Mouse (Mus musculus) cerebellum, adult 18-20 months (tissue): ENCODE measurements around the gene Golm1.
A peak's percentile ranks its signal among the peaks of the same experiment; 100 is the strongest.

ENCODE experiments used
- DNase-seq, 2 experiments: peaks; one replicate each; pipeline ENCODE4 v3.0.0; 2021

The Golm1 gene

DNA sequence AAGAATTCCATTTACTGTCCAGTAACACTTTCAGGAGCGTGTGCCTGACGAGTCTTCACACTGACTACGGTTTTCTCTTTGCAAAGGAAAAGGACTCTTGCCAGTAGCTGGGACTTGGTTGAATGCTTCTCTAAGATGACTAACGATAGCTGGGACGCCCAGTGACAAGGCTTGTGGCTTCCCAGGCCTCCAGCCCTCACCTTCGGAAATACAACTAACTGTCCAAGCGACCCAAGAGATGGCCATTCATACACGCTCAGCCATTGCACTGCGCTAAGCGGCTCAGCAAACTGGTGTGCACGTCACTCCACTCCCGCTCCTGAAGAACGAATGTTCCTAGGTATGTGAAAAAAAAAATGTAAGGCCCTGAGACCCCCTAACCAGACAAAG is 855 bp downstream of the Golm1 start:
- peak; percentile 50 to 64 for DNase-seq

- peak in 1 of 2 experiments; percentile 35 for DNase-seq
Measured at GRCm38 (mm10) chr13:59674215-59674614, 1.4 kb downstream of the Golm1 start.

- DNase-seq: no peak
Measured at GRCm38 (mm10) chr13:59673597-59673996, 2.0 kb downstream of the Golm1 start.

DNA sequence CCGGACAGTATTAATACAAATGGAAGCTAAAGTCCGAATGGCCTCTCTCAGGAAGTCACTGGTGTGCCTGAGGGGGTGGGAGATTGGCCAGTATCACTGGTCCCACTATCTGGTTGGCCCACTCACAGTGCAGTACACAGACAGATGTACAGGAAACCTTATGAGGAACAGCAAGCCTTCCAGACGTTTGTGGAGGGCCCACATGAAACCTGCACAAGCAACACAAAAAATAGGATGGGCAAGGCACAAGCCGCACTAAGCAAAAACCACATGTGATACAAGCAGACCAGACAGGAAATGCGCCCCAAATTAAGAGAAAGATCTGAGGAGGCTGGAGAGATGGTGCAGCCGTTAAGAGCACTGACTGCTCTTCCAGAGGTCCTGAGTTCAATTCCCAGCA is 3.4 kb downstream of the Golm1 start:
- DNase-seq: no peak

DNA sequence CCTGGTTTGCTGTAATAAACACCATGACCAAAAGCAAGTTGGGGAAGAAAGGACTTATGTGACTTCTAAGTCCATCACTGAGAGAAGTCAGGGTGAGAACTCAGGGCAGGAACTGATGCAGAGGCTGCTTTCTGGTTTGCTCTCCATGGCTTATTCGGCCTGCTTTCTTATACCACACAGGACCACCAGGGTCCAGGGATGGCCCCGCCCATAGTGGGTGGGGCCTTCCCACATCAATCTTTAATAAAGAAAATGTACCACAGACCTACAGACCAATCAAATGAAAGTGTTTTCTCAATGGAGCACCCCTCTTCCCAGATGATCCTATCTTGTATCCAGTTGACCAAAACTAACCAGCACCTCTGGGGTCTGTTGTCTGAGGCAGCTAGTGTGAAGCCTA is 4.1 kb downstream of the Golm1 start:
- DNase-seq: no peak

GRCm38 (mm10) chr13:59669946-59670345 is 5.7 kb downstream of the Golm1 start:
- no peak for DNase-seq

- no peak for DNase-seq
Measured at GRCm38 (mm10) chr13:59668501-59669093, 7.0 kb downstream of the Golm1 start.

DNA sequence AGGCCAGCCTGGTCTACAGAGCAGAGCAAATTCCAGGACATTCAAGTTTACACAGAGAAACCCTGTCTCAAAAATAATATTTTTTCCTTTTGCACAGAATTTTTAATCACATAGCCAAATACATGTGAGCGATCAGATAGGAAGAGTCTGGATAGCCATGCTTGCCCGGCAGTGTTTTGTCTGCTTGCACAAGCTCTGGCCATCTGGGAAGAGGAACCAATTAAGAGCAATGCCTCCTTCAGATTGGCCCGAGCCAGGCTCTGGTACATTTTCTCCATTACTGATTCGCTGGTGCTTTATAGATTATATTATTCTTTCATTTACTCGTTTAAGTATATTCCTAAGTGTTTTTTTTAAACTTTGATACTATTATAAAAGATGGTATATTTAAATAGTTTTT is 7.8 kb downstream of the Golm1 start:
- DNase-seq: peak in 1 of 2 experiments; percentile 43

DNA sequence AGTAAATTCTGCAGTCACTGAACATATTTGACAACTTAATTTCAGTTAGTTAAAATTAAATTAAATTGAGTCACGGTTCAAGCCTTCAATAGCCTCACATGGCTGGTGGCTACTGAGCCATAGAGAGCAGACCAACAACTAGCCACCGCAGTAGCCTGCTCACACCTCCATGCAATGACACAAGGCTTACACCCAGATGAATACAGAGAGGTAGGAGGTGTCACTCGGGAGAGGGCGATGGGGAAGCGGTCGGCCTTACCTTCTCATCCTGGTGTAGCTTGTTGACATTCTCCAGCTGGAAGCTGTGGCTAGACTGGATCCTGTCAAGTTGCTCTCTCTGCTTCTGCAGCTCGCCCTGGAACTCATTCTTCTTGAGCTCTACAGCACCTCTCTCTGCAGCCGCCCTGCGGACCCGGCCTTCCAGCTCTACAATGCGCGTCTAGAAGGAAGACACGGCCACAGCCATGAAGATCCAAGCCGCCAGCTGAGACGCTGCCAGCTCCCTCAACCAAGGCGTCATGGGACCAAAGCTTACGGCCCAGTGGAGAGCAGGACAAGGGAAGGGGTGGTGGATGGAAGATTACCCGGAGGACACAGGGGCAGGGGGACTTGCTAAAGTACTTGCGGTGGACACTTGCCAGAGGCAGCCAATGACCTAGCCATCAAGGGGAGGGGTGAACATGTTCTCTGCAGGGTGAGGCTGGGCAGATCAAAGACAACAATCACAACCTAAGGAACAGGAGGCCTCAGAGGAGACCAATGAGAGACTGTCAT is 11.5 kb downstream of the Golm1 start:
- DNase-seq: no peak

DNA sequence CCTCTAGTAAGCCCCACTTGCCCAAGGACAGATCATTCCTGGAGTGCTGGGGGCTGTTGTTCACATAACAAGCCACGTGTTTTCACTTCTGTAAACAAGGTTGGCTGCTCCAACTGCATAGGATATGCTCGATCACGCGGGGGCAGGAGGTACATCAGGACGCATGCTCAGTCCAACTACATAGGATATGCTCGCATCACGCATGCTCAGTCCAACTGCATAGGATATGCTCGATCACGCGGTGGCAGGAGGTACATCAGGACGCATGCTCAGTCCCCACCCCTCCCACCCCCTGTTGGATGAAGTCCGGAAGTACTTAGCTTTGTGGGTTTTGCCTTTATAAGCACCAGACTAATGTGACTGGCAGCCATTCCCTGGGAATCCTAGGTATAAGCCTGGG is 13.6 kb downstream of the Golm1 start:
- no peak for DNase-seq

DNA sequence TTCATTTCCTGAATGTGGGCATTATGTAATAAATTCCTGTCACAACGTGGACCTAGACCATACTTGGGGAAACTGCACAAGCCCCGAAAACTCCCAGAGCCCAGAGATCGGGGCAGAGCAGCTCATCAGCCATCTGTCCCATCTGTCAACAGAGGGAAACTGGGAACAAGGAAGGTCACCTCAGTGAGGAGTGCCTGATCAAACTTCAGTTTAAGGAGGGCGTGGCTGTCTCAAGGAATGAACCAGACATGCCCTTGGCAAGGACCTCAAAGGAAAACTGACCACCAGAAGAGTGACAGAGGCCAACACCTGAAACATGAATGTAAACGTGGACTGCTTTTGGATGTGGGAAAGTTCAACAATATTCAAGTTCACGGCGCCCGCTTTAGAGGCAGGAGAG is 14.2 kb downstream of the Golm1 start:
- DNase-seq: no peak

GRCm38 (mm10) chr13:59660371-59660770 is 15.2 kb downstream of the Golm1 start:
- no peak for DNase-seq

DNA sequence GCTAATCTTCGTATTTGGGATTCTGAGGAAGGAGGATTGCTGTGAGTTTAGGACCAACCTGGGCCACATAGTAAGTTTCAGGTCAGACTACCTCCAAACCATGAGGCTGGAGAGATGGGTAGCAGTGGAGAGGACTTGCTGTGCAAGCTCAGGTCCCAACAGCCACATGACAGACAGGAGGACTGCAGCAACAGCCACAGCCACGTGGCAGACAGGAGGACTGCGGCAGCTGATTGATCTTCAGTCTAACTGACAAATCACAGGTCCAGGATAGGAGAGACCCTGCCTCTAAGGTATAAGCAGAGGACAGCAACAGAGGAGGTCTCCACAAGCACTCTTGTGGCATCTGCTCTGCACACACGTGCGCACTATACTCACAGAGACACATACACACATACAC is 17.8 kb downstream of the Golm1 start:
- DNase-seq: no peak

DNA sequence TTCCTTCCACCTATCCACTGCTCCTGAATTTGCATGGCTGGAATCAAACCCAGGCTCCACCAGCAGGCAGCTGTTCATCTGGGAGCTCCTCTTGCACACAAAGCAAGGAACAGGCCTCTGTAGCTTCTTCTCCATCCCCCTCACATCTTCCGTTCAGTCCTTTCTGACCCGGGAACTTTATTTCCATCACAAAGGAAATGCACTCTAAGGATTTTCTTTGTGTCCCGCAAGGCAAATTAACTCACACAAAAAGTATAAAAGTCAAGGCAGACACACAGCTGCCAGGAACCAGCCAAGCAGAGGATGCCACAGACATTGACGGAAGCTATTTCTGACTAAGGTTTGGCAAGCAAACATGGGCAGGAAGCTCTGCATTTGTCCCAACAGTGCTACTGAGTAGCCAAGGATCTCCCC is 18.6 kb downstream of the Golm1 start:
- no peak for DNase-seq

DNA sequence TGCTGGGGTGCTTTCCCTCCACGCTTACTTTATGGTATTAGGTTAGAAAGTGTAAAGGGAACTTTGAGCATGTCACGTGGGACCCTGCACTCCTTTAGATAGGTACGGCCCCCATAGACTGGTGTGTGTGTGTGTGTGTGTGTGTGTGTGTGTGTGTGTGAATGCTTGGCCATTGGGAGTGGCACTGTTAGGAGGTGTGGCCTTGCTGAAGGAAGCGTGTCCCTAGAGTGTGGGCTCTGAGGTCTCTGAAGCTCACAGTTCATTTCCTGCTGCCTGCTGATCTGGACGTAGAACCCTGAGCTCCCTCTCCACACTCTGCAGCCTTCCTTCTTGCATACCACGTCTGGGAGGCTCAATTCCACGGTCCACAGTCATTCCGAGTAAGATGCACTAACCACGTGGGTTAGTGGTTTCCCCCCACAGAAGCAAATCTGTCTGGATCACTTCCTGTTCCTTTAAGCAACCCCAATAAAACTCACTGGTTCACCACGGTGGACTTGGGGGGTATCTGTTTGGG is 19.2 kb downstream of the Golm1 start:
- no peak for DNase-seq

- DNase-seq: no peak
Measured at GRCm38 (mm10) chr13:59655718-59656315, 19.8 kb downstream of the Golm1 start.

DNA sequence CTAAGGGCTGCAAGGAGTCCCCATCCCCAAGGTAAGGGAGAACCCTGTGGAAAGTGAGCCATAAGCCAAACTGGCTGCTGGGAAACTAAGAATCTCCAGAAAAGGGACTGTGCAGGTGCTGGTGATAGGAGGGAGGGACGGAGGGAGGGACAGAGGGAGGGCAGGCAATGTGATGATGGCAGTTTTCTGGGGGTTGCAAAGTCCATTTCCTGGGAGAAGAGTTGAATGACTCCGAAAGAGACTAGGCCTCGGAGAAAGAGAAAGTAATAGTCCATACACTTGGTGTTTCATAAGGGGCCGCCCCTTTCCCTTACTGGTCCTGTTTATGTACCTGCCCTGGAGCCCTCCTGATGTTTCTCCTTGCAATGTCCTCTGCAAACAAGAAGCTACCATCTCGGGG is 21.1 kb downstream of the Golm1 start:
- no peak for DNase-seq

DNA sequence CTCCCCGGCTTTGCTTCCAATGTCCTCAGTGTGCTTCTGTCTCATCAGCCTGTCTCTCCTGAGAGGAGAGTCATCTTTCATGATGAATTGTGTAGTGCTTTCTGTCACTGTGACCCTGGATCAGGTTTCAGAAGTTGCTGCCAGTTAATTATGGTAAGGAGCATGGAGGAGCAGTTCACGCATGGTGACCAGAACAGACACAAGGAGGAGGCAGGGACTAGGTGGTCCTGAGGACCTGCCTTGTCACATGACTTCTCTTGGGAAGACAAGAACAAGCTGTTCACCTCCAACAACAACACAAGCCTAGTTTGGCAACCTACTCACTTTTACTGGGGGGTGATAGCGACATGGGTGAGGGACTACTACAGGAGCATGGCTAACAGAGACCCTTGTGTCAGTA is 22.5 kb downstream of the Golm1 start:
- no peak for DNase-seq

- peak in 1 of 2 experiments; percentile 37 for DNase-seq
Measured at GRCm38 (mm10) chr13:59652651-59653050, 23.0 kb downstream of the Golm1 start.

GRCm38 (mm10) chr13:59649781-59650180 is 25.8 kb downstream of the Golm1 start:
- DNase-seq: no peak

DNA sequence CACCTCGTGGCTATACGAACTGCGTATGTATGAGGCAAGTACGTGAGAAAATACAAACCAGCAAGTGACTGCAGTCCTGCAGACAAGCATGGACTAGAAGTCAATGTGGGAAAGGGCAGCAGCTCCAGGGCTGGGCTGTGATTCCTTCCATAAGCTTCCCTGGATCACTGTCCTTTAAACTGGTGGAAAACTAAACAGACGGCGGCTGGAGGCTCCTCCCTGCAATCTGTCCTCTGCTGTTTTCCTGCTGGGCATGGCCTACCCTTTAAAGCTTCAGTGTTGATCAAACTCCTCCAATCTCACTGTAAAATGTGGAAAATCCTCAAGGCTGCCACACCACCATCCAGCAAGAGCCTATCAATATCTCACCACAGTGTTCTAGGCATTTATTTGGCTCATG is 27.0 kb downstream of the Golm1 start:
- peak; percentile 68 to 70 for DNase-seq

GRCm38 (mm10) chr13:59647484-59647883 is 28.1 kb downstream of the Golm1 start:
- DNase-seq: no peak

- DNase-seq: no peak
Measured at GRCm38 (mm10) chr13:59646674-59647244, 28.9 kb downstream of the Golm1 start.

DNA sequence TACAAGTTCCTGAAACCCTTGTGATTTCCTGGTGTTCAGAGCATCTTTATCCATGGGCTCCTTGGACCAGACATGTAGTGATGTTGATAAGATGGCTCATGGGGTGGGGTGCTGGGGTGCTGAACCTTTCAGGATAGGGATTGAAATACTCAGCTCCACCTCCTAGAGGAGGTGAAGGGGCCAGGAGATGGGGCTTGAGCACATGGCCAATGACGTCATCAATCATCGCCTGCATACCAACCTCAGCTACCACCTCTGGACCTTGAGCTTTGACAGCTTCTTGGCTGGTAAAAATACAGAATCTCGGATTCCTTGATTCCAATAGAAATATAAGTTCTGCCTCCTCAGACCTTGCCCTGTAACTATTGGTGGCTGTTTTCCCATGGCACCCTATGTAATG is 30.1 kb downstream of the Golm1 start:
- DNase-seq: no peak
